Mouse (Mus musculus): ENCODE measurements around the gene Gm10334.
"Not testable (repeated sequence)": the region's sequence is repeated elsewhere in the genome, so short reads cannot be mapped to it uniquely, and the experiment has no call there.

Gm10334 gene

GRCm38 (mm10) chr6:41446045-41446444, at the start of gene Gm10334:
Gene Gm10334, minus strand, starts transcription at chr6:41446145.
- DNase-seq: not testable (repeated sequence)

- DNase-seq: not testable (repeated sequence)
Measured at GRCm38 (mm10) chr6:41458632-41459031, 12.7 kb upstream of the Gm10334 start, which contains the start of gene Prss1. Gene Prss1, plus strand, starts transcription at chr6:41458932.

- not testable (repeated sequence) for DNase-seq
Measured at GRCm38 (mm10) chr6:41442261-41442660, 3.7 kb downstream of the Gm10334 start.
